Mouse (Mus musculus) ES-E14 (cell line): ENCODE measurements around the gene Slc26a6. TPM values are rescaled to one million over a fixed set of nuclear protein-coding genes. Genes with fewer than 3 reads are reported as not detected.

Experiments used
- DNase-seq: peaks from one replicate; pipeline ENCODE4 v3.0.0-alpha.2; 2013; ENCODE audit warnings: low read depth, low spot score
- H3K27ac ChIP-seq: 2 replicates; pipeline ENCODE4 v1.5.1; 2012; ENCODE audit warnings: low read depth, mild to moderate bottlenecking, low read length, moderate library complexity, mixed read lengths; ENCODE audit not compliant: poor library complexity, insufficient read depth, severe bottlenecking
- H3K36me3 ChIP-seq: 2 replicates; pipeline ENCODE4 v1.6.1; 2012; ENCODE audit warnings: mild to moderate bottlenecking, low read length, moderate library complexity, mixed read lengths; ENCODE audit not compliant: control insufficient read depth, poor library complexity, insufficient read depth, severe bottlenecking
- H3K4me1 ChIP-seq, 2 experiments: fragments of 150-350 bp in 1 of 2; sonication (generic) in 1 of 2; 2 replicates each; pipeline ENCODE4 v1.6.1; 2012; ENCODE audit warnings: low read length in 2 of 2, mild to moderate bottlenecking in 1 of 2, mixed read lengths in 1 of 2; ENCODE audit not compliant: control insufficient read depth in 2 of 2, insufficient read depth in 2 of 2, poor library complexity in 1 of 2
- H3K4me3 ChIP-seq, 2 experiments: fragments of 150-350 bp in 1 of 2; sonication (generic) in 1 of 2; 2 replicates each; pipeline ENCODE4 v1.5.1; 2012; ENCODE audit warnings: low read length in 2 of 2, low read depth in 1 of 2, mild to moderate bottlenecking in 1 of 2, mixed read lengths in 1 of 2; ENCODE audit not compliant: insufficient read depth in 1 of 2, poor library complexity in 1 of 2, severe bottlenecking in 1 of 2
- H3K9ac ChIP-seq: 2 replicates; pipeline ENCODE4 v1.6.1; 2012; ENCODE audit warnings: low read depth, mild to moderate bottlenecking, low read length, mixed read lengths; ENCODE audit not compliant: poor library complexity, insufficient read depth, severe bottlenecking
- H3K9me3 ChIP-seq: fragments of 150-350 bp; sonication (generic); 2 replicates; pipeline ENCODE4 v1.6.1; 2012; ENCODE audit warnings: low read depth, mild to moderate bottlenecking, low read length; ENCODE audit not compliant: control insufficient read depth, insufficient read depth
- CHD2 ChIP-seq: IDR thresholded peaks from 2 replicates; pipeline ENCODE4 v1.6.1; 2014; ENCODE audit warnings: mild to moderate bottlenecking, low read depth, low read length, inconsistent platforms
- HCFC1 ChIP-seq: IDR thresholded peaks from 2 replicates; pipeline ENCODE4 v1.6.1; 2012; ENCODE audit warnings: low read length, inconsistent platforms, borderline replicate concordance; ENCODE audit not compliant: insufficient read depth
- MAFK ChIP-seq: IDR thresholded peaks from 2 replicates; pipeline ENCODE4 v1.6.1; 2014; ENCODE audit warnings: mild to moderate bottlenecking, low read depth, low read length, inconsistent platforms; ENCODE audit not compliant: insufficient read depth
- ZC3H11A ChIP-seq: IDR thresholded peaks from 2 replicates; pipeline ENCODE4 v1.6.1; 2012; ENCODE audit warnings: low read depth, mild to moderate bottlenecking, inconsistent platforms, low read length, borderline replicate concordance
- ZNF384 ChIP-seq: IDR thresholded peaks from 2 replicates; pipeline ENCODE4 v1.6.1; 2012; ENCODE audit warnings: low read depth, low read length, inconsistent platforms
- in situ Hi-C, 2 experiments: fragments of 600-800 bp; cut with MboI; formaldehyde crosslinking; loops; one replicate each; pipeline ENCODE4 v1.15.1; 2025; ENCODE audit warnings: low sequenced_read_pairs in 2 of 2, inconsistent platforms in 1 of 2; ENCODE audit not compliant: unreplicated experiment in 2 of 2
- total RNA-seq: library from RNA; depleted of rRNA; stranded (reverse); fragments of 300-350 nt; gene quantifications from 2 replicates; pipeline ENCODE4 v1.2.3, GENCODE M21; 2012

The Slc26a6 gene
- total RNA-seq, 1 experiment, result 15.1 TPM

- Histone ChIP-seq H3K4me3 (no peak overlapping the region), H3K4me1 (no peaks in the 10 kb centered on the region), H3K9ac (no peak overlapping the region), H3K36me3 (peaks cover 82% of the 10 kb centered on the region), H3K9me3 (no peaks in the 10 kb centered on the region), H3K27ac (no peak overlapping the region)
- TF ChIP-seq CHD2, result no peak
- TF ChIP-seq ZNF384, result no peak
- no peak for TF ChIP-seq ZC3H11A
- no peak for TF ChIP-seq HCFC1
- no peak for TF ChIP-seq MAFK
- in situ Hi-C loops, result no loop called here
- no peak for DNase-seq
Observed at GRCm38 (mm10) chr9:108945608-108946007, 92.5 kb downstream of the Slc26a6 start.

GRCm38 (mm10) chr9:108949231-108949966 lies 96.3 kb downstream of the Slc26a6 start:
- peaks cover 56% of the 10 kb centered on the region for H3K36me3 ChIP-seq
- no peak overlapping the region for H3K27ac ChIP-seq
- TF ChIP-seq HCFC1 (no peak), ZC3H11A (no peak), MAFK (no peak), ZNF384 (no peak), CHD2 (no peak)
- H3K9ac ChIP-seq, result no peak overlapping the region
- no peaks in the 10 kb centered on the region for H3K9me3 ChIP-seq
- in situ Hi-C loops, result no loop called here
- DNase-seq, result no peak
- H3K4me3 ChIP-seq, result no peak overlapping the region
- peaks cover 0 to 9% of the 10 kb centered on the region in 2 experiments; a peak in 1 of 4 replicates for H3K4me1 ChIP-seq

GRCm38 (mm10) chr9:108949967-108950728 lies 97.1 kb downstream of the Slc26a6 start:
- Histone ChIP-seq H3K9ac (no peak overlapping the region), H3K36me3 (peaks cover 48% of the 10 kb centered on the region), H3K27ac (no peak overlapping the region), H3K4me1 (peaks cover 0 to 9% of the 10 kb centered on the region in 2 experiments; a peak in 1 of 4 replicates), H3K9me3 (no peaks in the 10 kb centered on the region), H3K4me3 (no peak overlapping the region)
- DNase-seq, result no peak
- in situ Hi-C loops, result no loop called here
- TF ChIP-seq HCFC1, result no peak
- no peak for TF ChIP-seq MAFK
- no peak for TF ChIP-seq ZC3H11A
- TF ChIP-seq CHD2, result no peak
- TF ChIP-seq ZNF384, result no peak

GRCm38 (mm10) chr9:108953081-108953636 lies 100.1 kb downstream of the Slc26a6 start, which contains the start of gene Col7a1:
TSS of gene Col7a1 (plus strand) at chr9:108953586.
- peak within 1 kb of the TSS; percentile 53 to 62 for H3K4me3 ChIP-seq
- in situ Hi-C loops, result no loop called here
- peaks cover 21% of the 10 kb centered on the region for H3K36me3 ChIP-seq
- TF ChIP-seq HCFC1 (no peak), ZNF384 (no peak), MAFK (no peak), ZC3H11A (no peak), CHD2 (no peak)
- DNase-seq, result no peak
- no peak within 1 kb of the TSS for H3K27ac ChIP-seq
- H3K9me3 ChIP-seq, result no peaks in the 10 kb centered on the region
- peak within 1 kb of the TSS; percentile 53 for H3K9ac ChIP-seq
- H3K4me1 ChIP-seq, result peaks cover 0 to 9% of the 10 kb centered on the region in 2 experiments; a peak in 1 of 4 replicates
